In the genomic region with DNA sequence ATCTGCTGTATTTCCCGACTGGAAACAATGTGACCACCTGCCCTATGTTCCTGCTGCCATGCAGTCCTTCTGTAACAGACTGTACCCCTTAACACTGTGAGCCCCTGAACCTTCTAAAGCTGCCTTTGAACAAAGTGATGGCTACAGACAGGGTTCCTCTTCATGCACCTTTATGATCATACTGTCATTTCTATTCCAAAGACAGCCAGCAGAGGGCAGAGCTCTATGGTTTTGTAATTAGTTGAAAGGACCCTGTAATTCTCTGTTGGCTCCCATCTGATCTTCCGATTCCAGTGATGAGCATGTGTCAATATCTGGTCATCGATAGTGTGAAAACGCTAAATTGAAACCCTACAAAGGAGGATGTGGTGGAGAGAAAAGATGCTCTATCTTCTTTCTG, we compare ENCODE assay signal across 8 mouse cellular contexts.
DNase-seq lines count a peak whose midpoint lies in the region; ATAC-seq lines count a peak whose summit lies in the region.

No protein-coding gene starts in this region.

- WGBS in large intestine, adult 2 months, result 63% methylated on average over 4 of the region's 4 CpGs

- no peak for ATAC-seq in frontal cortex, adult (ENCODE audit: low TSS enrichment)
- ATAC-seq in erythroid progenitor cell, adult 5-6 weeks (replicated peaks; ENCODE audit: low FRiP score, poor library complexity, severe bottlenecking), result no peak

- intact Hi-C loops in left cerebral cortex, postnatal 4 days (cut with DNase I), result loop anchor here (5.0 to 10.0 kb wide), 6 partner anchors 185 to 1322 kb away; a partner anchor contains a TSS
- intact Hi-C loops in left cerebral cortex, postnatal 36 days (cut with DNase I), result loop anchor here (2.0 to 10.0 kb wide), 5 partner anchors 192 to 1322 kb away; a partner anchor contains a TSS

- DNase-seq in cerebellum, adult 8-10 months, result peak; percentile 7
- DNase-seq in cerebellum, adult 11 months, result no peak
- peak; percentile 40 for DNase-seq in left cerebral cortex, postnatal 4 days
- DNase-seq in left cerebral cortex, postnatal 36 days (ENCODE audit: low spot score in 2 of 2), result no peak
- peak; percentile 23 for DNase-seq in ES-CJ7 (ENCODE audit: low read depth, low spot score)
- peak; percentile 8 for DNase-seq in large intestine, adult 2 months (ENCODE audit: low read depth, low spot score)

Comparison
In these comparisons a context has a peak if more than half of its experiments do, and no peak if none do; other contexts are left out.
1. DNase-seq: peak in cerebellum, adult 8-10 months (single experiment), left cerebral cortex, postnatal 4 days (single experiment), ES-CJ7 (single experiment) and large intestine, adult 2 months (single experiment); none in cerebellum, adult 11 months (single experiment) and left cerebral cortex, postnatal 36 days (0 of 2).